Mouse (Mus musculus): Measurements from ENCODE around the gene Cnnm2. TPM values are rescaled to one million over a fixed set of nuclear protein-coding genes. Genes with fewer than 3 reads are reported as not detected.

Gene Cnnm2
- total and polyA plus RNA-seq, 3 experiments = 4.0 to 10.7 TPM; not detected in 1

- TF ChIP-seq SMC3 (IDR thresholded peaks at IDR 0.05; ENCODE audit: low read depth, low read length) (peak; percentile 100), RCOR1 (IDR thresholded peaks at IDR 0.05; ENCODE audit: low read depth, low read length) (no peak), RAD21 (IDR thresholded peaks at IDR 0.05; ENCODE audit: low read depth, low read length) (peak; percentile 99), TBP (IDR thresholded peaks at IDR 0.05; ENCODE audit: low read depth, low read length) (no peak), USF2 (IDR thresholded peaks at IDR 0.05; ENCODE audit: borderline replicate concordance in 1 of 2, insufficient read depth in 1 of 2, low read depth in 1 of 2, low read length in 2 of 2) (no peak), ELF1 (IDR thresholded peaks at IDR 0.05; ENCODE audit: low read depth, low read length) (0 out of 2 replicates have a peak, but pooled peaks have one; percentile 20), POLR2A (IDR thresholded peaks at IDR 0.05; ENCODE audit: control insufficient read depth in 1 of 2, insufficient read depth in 1 of 2, low read depth in 1 of 2, low read length in 2 of 2, poor library complexity in 1 of 2) (0 out of 4 replicates have a peak, but pooled peaks of 1 of the 2 experiments have one; percentile 29), ZKSCAN1 (IDR thresholded peaks at IDR 0.05; ENCODE audit: low read depth, low read length) (no peak), NRF1 (IDR thresholded peaks at IDR 0.05; ENCODE audit: insufficient read depth, low read depth, low read length, poor library complexity, severe bottlenecking) (no peak), MXI1 (IDR thresholded peaks at IDR 0.05; ENCODE audit: low read depth, low read length) (no peak), MAFK (IDR thresholded peaks at IDR 0.05; ENCODE audit: borderline replicate concordance, low read depth, low read length) (no peak), GABPA (IDR thresholded peaks at IDR 0.05; ENCODE audit: low read depth, low read length) (no peak), MYB (IDR thresholded peaks at IDR 0.05; ENCODE audit: low read depth, low read length) (no peak), CTCF (IDR thresholded peaks at IDR 0.05 in 2 of 3, conservative IDR thresholded peaks at IDR 0.05 in 1 of 3; ENCODE audit: control insufficient read depth in 1 of 3, insufficient read depth in 1 of 3, low read depth in 2 of 3, low read length in 3 of 3, poor library complexity in 1 of 3, severe bottlenecking in 1 of 3) (peak in 2 of 3 experiments; percentile 90 to 99), MAZ (IDR thresholded peaks at IDR 0.05; ENCODE audit: low read depth, low read length) (no peak), ZNF384 (IDR thresholded peaks at IDR 0.05; ENCODE audit: low read depth, low read length) (peak; percentile 40; the same call in 1 of the 2 replicates), ZC3H11A (IDR thresholded peaks at IDR 0.05; ENCODE audit: low read depth, low read length) (peak; percentile 100), NELFE (IDR thresholded peaks at IDR 0.05; ENCODE audit: low read depth, low read length) (no peak), POLR2AphosphoS2 (IDR thresholded peaks at IDR 0.05; ENCODE audit: low read length) (no peak), TAL1 (IDR thresholded peaks at IDR 0.05; ENCODE audit: low read length) (no peak), ETS1 (IDR thresholded peaks at IDR 0.05; ENCODE audit: low read depth, low read length) (no peak)
- H3K27me3 ChIP-seq (ENCODE audit: control insufficient read depth in 1 of 2, insufficient read depth in 2 of 2, low read length in 2 of 2) = peaks cover 2 to 12% of the 10 kb centered on the region in 2 experiments; a peak in 3 of 4 replicates
- peaks cover 0 to 20% of the 10 kb centered on the region in 2 experiments; a peak in 2 of 4 replicates for H3K36me3 ChIP-seq (ENCODE audit: control insufficient read depth in 1 of 2, insufficient read depth in 2 of 2, low read length in 2 of 2)
- H3K9me3 ChIP-seq (replicated peaks; ENCODE audit: insufficient read depth, low read length) = no peaks in the 10 kb centered on the region
- peak overlapping the region; percentile 49 for H3K4me3 ChIP-seq (ENCODE audit: control insufficient read depth in 1 of 2, insufficient read depth in 1 of 2, low read depth in 2 of 2, low read length in 2 of 2)
- peaks cover 15 to 17% of the 10 kb centered on the region in 2 experiments for H3K4me1 ChIP-seq (ENCODE audit: control insufficient read depth in 1 of 2, insufficient read depth in 2 of 2, low read length in 2 of 2)
- DNase-seq (ENCODE audit: low read depth, low spot score) = peak; percentile 94
- peak overlapping the region; percentile 30 for H3K9ac ChIP-seq (ENCODE audit: control insufficient read depth, low read depth, low read length, poor library complexity, severe bottlenecking)
- peak overlapping the region; percentile 5; the same call in 1 of the 2 replicates for H3K27ac ChIP-seq (ENCODE audit: control insufficient read depth, low read depth, low read length)
- no peaks in the 10 kb centered on the region; the same call in 1 of the 2 replicates for H3K79me2 ChIP-seq (ENCODE audit: control insufficient read depth, insufficient read depth, low read length, poor library complexity)
Measured at GRCm38 (mm10) chr19:46760375-46761160, 828 bp upstream of the Cnnm2 start.
